In the genomic region with DNA sequence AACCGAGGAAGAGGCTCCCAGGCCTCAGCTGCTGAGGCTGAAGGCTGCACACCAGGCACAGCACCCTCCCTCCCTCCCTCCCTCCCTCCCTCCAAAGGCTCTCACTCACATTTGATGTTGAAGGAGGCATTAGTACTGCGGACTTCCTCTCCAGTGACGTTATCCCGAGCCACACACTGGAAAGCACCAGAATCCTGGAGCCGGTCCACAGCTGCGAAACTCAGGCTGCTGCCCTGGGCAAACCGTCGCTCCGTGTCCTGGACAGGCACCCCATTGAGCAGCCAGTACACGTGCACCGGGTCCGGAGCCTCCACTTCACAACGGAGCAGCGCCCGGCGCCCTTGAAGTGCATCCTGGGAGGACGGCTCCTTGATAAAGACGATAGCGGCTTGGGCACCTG, we compare ENCODE assay signal across 21 mouse cellular contexts. TPM values are rescaled to one million over a fixed set of nuclear protein-coding genes. Genes with fewer than 3 reads are reported as not detected.
A peak's percentile ranks its signal among the peaks of the same experiment; 100 is the strongest.
DNase-seq lines count a peak whose midpoint lies in the region; ATAC-seq and TF ChIP-seq lines count a peak whose summit lies in the region.
"Had no signal": no experiment of that assay in that cellular context is flagged by ENCODE, and none has a peak within 500 bp of the region (broad histone marks: within the 10 kb centered on the region; RNA-seq: fewer than 3 reads in every experiment).

No protein-coding gene starts in this region.

- peaks cover 39% of the 10 kb centered on the region for H3K36me3 ChIP-seq in lung, embryonic 15.5 days
- peaks cover 20% of the 10 kb centered on the region for H3K36me3 ChIP-seq in stomach, embryonic 15.5 days

- H3K4me1 ChIP-seq in lung, adult 2 months (ENCODE audit: control insufficient read depth, insufficient read depth, low read length), result no peaks in the 10 kb centered on the region
- peaks cover 36% of the 10 kb centered on the region for H3K4me1 ChIP-seq in lung, embryonic 15.5 days
- peaks cover 28% of the 10 kb centered on the region for H3K4me1 ChIP-seq in stomach, embryonic 15.5 days

- no peaks in the 10 kb centered on the region for H3K9me3 ChIP-seq in lung, embryonic 15.5 days
- H3K9me3 ChIP-seq in stomach, embryonic 15.5 days, result no peaks in the 10 kb centered on the region
- H3K9me3 ChIP-seq: midbrain, embryonic 12.5 days had no signal

- no peak for TF ChIP-seq CTCF in lung, adult 2 months (IDR thresholded peaks at IDR 0.05; ENCODE audit: insufficient read depth, low read length)

- DNase-seq in heart, postnatal 10 days, result peak; percentile 34 to 37
- no peak for DNase-seq in heart, adult 9 months (ENCODE audit: low spot score in 2 of 2)
- peak; percentile 58 to 61 for DNase-seq in lung, adult 18-20 months
- no peak for DNase-seq in lung, adult 2 months
- no peak for DNase-seq in embryo, embryonic 11 days
- DNase-seq: B cell, adult 2 months; gastrocnemius, postnatal 36 days; kidney, adult 2 months; kidney, postnatal 36 days; layer of hippocampus, adult 9-11 months; liver; thymus, postnatal 25 days had no signal

- no peaks in the 10 kb centered on the region for H3K27me3 ChIP-seq in lung, embryonic 15.5 days
- no peaks in the 10 kb centered on the region for H3K27me3 ChIP-seq in stomach, embryonic 15.5 days (replicated peaks)
- H3K27me3 ChIP-seq: midbrain, embryonic 12.5 days; Patski had no signal

- no peak for TF ChIP-seq POLR2A in lung, adult 2 months (IDR thresholded peaks at IDR 0.05; ENCODE audit: borderline replicate concordance, extremely low read depth, low read depth, low read length)

- whole genome bisulfite sequencing in lung, adult 2 months, result 60% methylated on average over 19 of the region's 19 CpGs
- 53% methylated on average over 19 of the region's 19 CpGs for WGBS in lung, embryonic 15.5 days
- 72% methylated on average over 19 of the region's 19 CpGs for WGBS in stomach, embryonic 15.5 days

- ATAC-seq in lung, embryonic 15.5 days (ENCODE audit: borderline replicate concordance, extremely low read depth, low FRiP score, low TSS enrichment), result peak; percentile 27; the same call in 1 of the 2 replicates
- ATAC-seq in stomach, embryonic 15.5 days (ENCODE audit: insufficient read depth, low FRiP score, low read depth), result peak; percentile 12; the same call in 1 of the 2 replicates
- no peak for ATAC-seq in megakaryocyte, adult 5-6 weeks (ENCODE audit: poor library complexity, severe bottlenecking)
- ATAC-seq: activated CD4-positive, CD25-positive, alpha-beta regulatory T cell, adult 4 months; Patski had no signal

- no peak overlapping the region for H3K9ac ChIP-seq in lung, embryonic 15.5 days
- no peak overlapping the region for H3K9ac ChIP-seq in stomach, embryonic 15.5 days
- H3K9ac ChIP-seq: hindbrain, embryonic 14.5 days; midbrain, embryonic 12.5 days had no signal

- H3K4me3 ChIP-seq in lung, adult 2 months (replicated peaks; ENCODE audit: extremely low read depth, low read depth, low read length), result no peak overlapping the region
- no peak overlapping the region for H3K4me3 ChIP-seq in lung, embryonic 15.5 days
- H3K4me3 ChIP-seq in stomach, embryonic 15.5 days (replicated peaks), result no peak overlapping the region
- H3K4me3 ChIP-seq: midbrain, embryonic 12.5 days had no signal

- H3K4me2 ChIP-seq in lung, embryonic 15.5 days, result 0 out of 2 replicates have a peak overlapping the region, but pooled peaks have one; percentile 2
- H3K4me2 ChIP-seq in stomach, embryonic 15.5 days, result no peak overlapping the region
- H3K4me2 ChIP-seq: hindbrain, embryonic 14.5 days; midbrain, embryonic 12.5 days had no signal

- H3K27ac ChIP-seq in lung, embryonic 15.5 days, result peak overlapping the region; percentile 24; the same call in 1 of the 2 replicates
- peak overlapping the region; percentile 68; the same call in 1 of the 2 replicates for H3K27ac ChIP-seq in stomach, embryonic 15.5 days
- H3K27ac ChIP-seq: hindbrain, embryonic 14.5 days; macrophage; midbrain, embryonic 12.5 days had no signal

- intact Hi-C loops in heart, postnatal 10 days (cut with DNase I), result no loop called here

RNA-seq across cellular contexts. Expression of a gene that starts 35.4 kb away (rescaled TPM):
- total RNA-seq in heart, postnatal 10 days (2021), result 100 to 1,000 TPM; 129 to 134 TPM
- polyA plus RNA-seq in lung, adult 2 months (2012; rRNA removed), result 162 and 190 TPM in 2 replicates
- 10.4 and 10.7 TPM in 2 replicates for polyA plus RNA-seq in lung, embryonic 15.5 days (2015; fragmentation: Nextera tagmentation; extraction: Ambion mirVana)
- 8.7 and 9.4 TPM in 2 replicates for polyA plus RNA-seq in stomach, embryonic 15.5 days (2015; fragmentation: Nextera tagmentation; extraction: Ambion mirVana)
- 28.5 and 34.0 TPM in 2 replicates for total RNA-seq in megakaryocyte, adult 5-6 weeks (2015)
- total RNA-seq in megakaryocyte, adult 5-6 weeks (2017), result 23.7 and 36.3 TPM in 2 replicates

RNA-seq across cellular contexts. Expression of a gene that starts 37.9 kb away (rescaled TPM):
- 10 to 100 TPM; 19.5 to 22.3 TPM for total RNA-seq in heart, postnatal 10 days (2021)
- polyA plus RNA-seq in lung, adult 2 months (2012; rRNA removed), result 52.6 and 57.3 TPM in 2 replicates
- 134 and 142 TPM in 2 replicates for polyA plus RNA-seq in lung, embryonic 15.5 days (2015; fragmentation: Nextera tagmentation; extraction: Ambion mirVana)
- polyA plus RNA-seq in stomach, embryonic 15.5 days (2015; fragmentation: Nextera tagmentation; extraction: Ambion mirVana), result 87.6 and 89.8 TPM in 2 replicates
- total RNA-seq in megakaryocyte, adult 5-6 weeks (2015), result not detected in 2 replicates
- 0.07 and 0.16 TPM in 2 replicates for total RNA-seq in megakaryocyte, adult 5-6 weeks (2017)
- total RNA-seq: neutrophil, adult 5-6 weeks had no signal

RNA-seq across cellular contexts. Expression of a gene that starts 45.2 kb away (rescaled TPM):
- total RNA-seq in heart, postnatal 10 days (2021), result 10 to 100 TPM; 13.8 to 18.8 TPM
- 25.3 and 27.5 TPM in 2 replicates for polyA plus RNA-seq in lung, adult 2 months (2012; rRNA removed)
- 2.9 and 3.4 TPM in 2 replicates for polyA plus RNA-seq in lung, embryonic 15.5 days (2015; fragmentation: Nextera tagmentation; extraction: Ambion mirVana)
- 3.2 and 4.6 TPM in 2 replicates for polyA plus RNA-seq in stomach, embryonic 15.5 days (2015; fragmentation: Nextera tagmentation; extraction: Ambion mirVana)
- total RNA-seq in megakaryocyte, adult 5-6 weeks (2015), result 2.7 and 4.3 TPM in 2 replicates
- total RNA-seq in megakaryocyte, adult 5-6 weeks (2017), result 1.7 and 4.4 TPM in 2 replicates

RNA-seq across cellular contexts. Expression of a gene that starts 54.4 kb away (rescaled TPM):
- total RNA-seq in heart, postnatal 10 days (2021), result 10 to 100 TPM; 23.8 to 28.2 TPM
- polyA plus RNA-seq in lung, adult 2 months (2012; rRNA removed), result 22.6 and 24.1 TPM in 2 replicates
- 24.9 and 25.8 TPM in 2 replicates for polyA plus RNA-seq in lung, embryonic 15.5 days (2015; fragmentation: Nextera tagmentation; extraction: Ambion mirVana)
- polyA plus RNA-seq in stomach, embryonic 15.5 days (2015; fragmentation: Nextera tagmentation; extraction: Ambion mirVana), result 38.4 and 41.4 TPM in 2 replicates
- 3.5 and 4.9 TPM in 2 replicates for total RNA-seq in megakaryocyte, adult 5-6 weeks (2015)
- total RNA-seq in megakaryocyte, adult 5-6 weeks (2017), result 13.1 and 15.0 TPM in 2 replicates

RNA-seq across cellular contexts. Expression of a gene that starts 54.6 kb away (rescaled TPM):
- total RNA-seq in heart, postnatal 10 days (2021), result 100 to 1,000 TPM; 117 to 122 TPM
- 52.1 and 61.5 TPM in 2 replicates for polyA plus RNA-seq in lung, adult 2 months (2012; rRNA removed)
- 106 TPM in 2 replicates for polyA plus RNA-seq in lung, embryonic 15.5 days (2015; fragmentation: Nextera tagmentation; extraction: Ambion mirVana)
- polyA plus RNA-seq in stomach, embryonic 15.5 days (2015; fragmentation: Nextera tagmentation; extraction: Ambion mirVana), result 112 and 126 TPM in 2 replicates
- total RNA-seq in megakaryocyte, adult 5-6 weeks (2015), result 46.2 and 67.5 TPM in 2 replicates
- total RNA-seq in megakaryocyte, adult 5-6 weeks (2017), result 42.7 and 53.9 TPM in 2 replicates

Comparison
In these comparisons a context has a peak if more than half of its experiments do, and no peak if none do; other contexts are left out.
1. DNase-seq: peak in heart, postnatal 10 days (2 of 2) and lung, adult 18-20 months (2 of 2); none in heart, adult 9 months (0 of 2), lung, adult 2 months (single experiment) and embryo, embryonic 11 days (single experiment).
2. RNA of a gene that starts 35.4 kb away (polyA plus RNA-seq): 162 to 190 TPM in lung, adult 2 months; 10.4 to 10.7 TPM in lung, embryonic 15.5 days and 8.7 to 9.4 TPM in stomach, embryonic 15.5 days; every median in the first group is over 10 times any median in the second.